Mouse (Mus musculus): ENCODE measurements around the gene Xpo4. TPM values are rescaled to one million over a fixed set of nuclear protein-coding genes. Genes with fewer than 3 reads are reported as not detected.
"Not testable (repeated sequence)": the region's sequence is repeated elsewhere in the genome, so short reads cannot be mapped to it uniquely, and the experiment has no call there.

Gene Xpo4
- total RNA-seq (2021) = 10 to 100 TPM in 1 of 2 experiments, 1 to 10 TPM in 1; 8.6 to 12.1 TPM
- long read RNA-seq, experiment 1, full-length matches to known transcripts = 1 of 1 reads
- long read RNA-seq, experiment 1, partial matches to known transcripts = 0 of 1 reads
- long read RNA-seq, experiment 1, other reads (novel, unspliced or antisense) = 0 of 1 reads
- long read RNA-seq, experiment 2, full-length matches to known transcripts = 2 of 4 reads
- long read RNA-seq, experiment 2, partial matches to known transcripts = 2 of 4 reads
- long read RNA-seq, experiment 2, other reads (novel, unspliced or antisense) = 0 of 4 reads

DNA sequence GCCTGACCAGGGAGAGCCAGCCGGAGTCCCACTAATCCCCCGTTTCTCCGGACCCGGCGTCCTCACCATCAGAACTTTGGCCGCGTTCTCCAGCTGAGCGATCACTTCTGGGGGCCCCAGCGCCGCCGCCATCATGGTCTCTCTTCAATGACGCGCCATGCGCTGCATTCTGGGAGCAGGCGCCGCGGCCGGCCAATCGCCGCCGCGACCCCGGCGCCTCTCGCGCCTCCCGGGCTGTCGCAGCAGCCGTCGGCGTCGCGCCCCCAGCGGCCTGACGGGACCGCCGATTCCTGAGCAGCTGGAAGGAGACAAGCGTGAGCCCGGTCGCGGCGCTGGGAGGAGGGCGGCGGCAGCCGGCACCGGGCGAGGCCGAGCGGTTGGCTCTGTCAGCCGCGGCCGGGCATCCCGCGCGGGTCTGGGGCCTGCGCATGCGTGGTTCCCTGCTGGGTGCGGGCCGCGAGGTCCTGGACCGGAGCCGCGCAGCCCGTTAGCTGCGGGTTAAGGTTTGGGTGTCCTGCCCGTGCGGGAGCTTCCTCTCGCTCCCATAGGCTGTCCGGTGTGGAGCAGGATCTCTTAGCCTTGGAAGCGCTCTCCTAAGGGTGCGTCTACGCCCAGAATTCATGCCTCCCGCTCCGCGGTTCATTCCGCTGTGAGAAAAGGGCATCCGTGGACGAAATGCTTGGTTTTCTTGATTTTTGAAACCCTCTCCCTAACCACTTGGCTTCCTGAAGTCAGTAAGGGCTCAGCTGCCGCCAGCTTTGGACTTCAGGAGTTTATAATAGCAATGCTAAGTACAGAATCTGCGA is at the start of gene Xpo4:
TSS of gene Xpo4 (minus strand) at position 609 of the 806 bp plus-strand sequence.
- intact Hi-C loops (cut with DNase I; ENCODE audit: low total_unique reads) = no loop called here

DNA sequence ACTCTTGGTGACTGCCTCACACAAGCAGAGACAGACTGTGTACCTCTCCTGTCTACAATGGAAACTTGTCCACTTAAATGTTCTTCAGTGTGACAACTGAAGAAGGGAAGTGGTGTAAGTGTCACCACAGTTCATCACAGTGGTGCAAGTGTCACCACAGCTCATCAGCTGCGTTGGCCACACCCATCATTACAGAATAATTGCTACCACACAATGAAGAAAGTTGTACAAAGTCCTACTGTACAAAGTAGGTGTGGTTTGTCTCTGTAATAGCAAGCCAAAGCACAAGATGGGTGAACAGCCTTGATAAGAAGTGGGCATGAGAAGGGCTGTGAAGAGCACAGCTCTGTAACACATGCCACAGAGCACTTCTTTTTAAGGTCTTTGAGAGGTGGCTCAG is 47.7 kb upstream of the Xpo4 start:
- intact Hi-C loops (cut with DNase I; ENCODE audit: low total_unique reads) = no loop called here
- DNase-seq = no peak

More for the DNA sequence above, at the start of gene Xpo4:
- DNase-seq = peak; percentile 82

DNA sequence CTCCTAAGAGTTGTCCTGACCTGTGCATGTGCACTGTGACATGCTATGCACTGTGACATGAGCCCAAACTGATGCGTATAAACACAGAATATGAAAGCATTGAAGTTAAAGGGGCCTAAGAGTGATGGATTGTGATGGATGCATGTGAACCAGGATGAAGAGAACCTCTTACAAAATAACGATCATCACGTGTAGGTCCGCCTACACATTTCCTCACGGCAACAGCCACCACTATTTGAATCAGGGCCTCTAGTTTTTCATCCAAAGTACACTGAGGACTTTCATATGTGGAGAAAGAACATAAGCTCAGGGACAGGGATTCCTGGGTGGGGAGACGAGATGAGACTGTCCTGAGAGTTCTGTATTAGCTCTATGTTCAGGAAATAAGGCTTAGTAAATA is 45.8 kb upstream of the Xpo4 start:
- intact Hi-C loops (cut with DNase I; ENCODE audit: low total_unique reads) = no loop called here

DNA sequence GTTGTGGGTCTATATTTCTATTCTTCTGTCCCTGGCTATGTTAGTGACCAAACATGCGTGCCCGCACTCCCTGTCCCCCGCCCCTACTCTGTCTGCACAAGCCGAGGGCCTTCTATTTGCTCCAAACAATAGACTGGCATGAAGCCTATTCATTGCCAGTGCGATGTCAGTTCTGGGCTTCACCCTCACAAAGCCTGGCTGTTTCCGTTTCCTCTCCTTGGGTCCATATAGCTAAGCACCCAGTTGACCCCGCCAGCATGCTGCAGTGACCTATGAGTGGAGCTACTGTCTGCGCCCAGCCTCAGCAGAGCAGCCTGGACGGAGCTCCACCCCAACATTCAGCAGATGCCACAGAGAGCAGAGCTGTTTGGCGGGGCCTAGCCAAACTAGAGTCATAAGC is 43.9 kb upstream of the Xpo4 start:
- no peak for DNase-seq
- intact Hi-C loops (cut with DNase I; ENCODE audit: low total_unique reads) = no loop called here

More for the DNA sequence above, 45.8 kb upstream of the Xpo4 start:
- no peak for DNase-seq

DNA sequence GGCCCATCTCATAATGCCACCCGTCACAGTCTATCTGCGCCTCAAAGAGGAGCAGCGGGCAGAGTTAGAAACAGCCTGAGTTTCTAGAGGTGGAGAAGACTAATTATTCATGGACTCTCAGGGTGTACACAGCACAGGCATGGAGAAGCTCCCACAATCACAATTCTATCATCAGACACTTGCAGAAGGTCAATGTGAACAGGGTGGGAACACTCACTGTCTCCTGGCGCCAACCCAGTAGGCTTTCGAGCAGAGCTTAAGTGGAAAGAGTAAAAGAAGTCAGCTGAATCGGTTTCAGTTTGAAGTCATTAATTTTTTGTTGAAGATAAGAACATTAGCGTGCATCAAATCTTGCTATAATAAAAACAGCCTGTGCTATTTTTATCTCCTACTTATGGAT is 43.4 kb upstream of the Xpo4 start:
- DNase-seq = peak; percentile 55
- intact Hi-C loops (cut with DNase I; ENCODE audit: low total_unique reads) = no loop called here

DNA sequence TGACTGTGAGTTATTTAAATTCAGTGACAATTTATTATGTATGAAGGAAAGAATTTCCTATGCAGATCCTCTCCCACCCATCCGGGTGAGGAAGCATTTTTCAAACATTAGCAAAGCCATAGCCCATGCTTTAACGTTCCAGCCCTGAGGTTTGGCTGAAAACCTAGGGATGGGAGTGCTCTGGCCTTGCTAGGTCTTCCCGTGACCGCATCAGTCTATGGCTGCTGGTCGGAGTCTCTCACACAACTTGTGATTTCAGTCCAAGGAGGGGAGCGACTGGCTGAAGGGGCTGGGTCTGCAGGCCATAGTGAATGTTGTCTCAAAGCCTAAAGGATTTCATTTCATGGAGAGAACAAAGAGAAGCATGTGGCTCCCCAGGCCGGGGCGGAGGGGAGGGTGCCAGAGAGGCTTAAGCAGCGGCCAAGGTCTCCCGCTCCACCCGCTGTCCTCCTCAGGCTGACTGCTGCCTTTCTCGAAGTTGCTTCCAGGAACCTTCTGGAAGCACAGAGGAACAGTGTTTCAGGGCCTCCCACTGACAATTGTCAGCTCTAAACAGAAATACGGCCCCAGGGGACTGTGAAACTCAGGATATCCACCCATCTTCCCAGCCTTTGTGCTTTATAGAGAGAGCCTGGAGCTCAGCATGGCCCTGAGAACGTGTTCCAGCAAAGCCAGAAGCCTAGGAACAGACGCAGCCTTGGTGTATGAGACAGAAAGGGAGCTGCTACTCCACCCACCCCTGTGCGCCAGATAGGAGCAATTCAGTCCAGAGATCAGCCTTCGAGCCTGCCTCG is 42.1 kb upstream of the Xpo4 start:
- intact Hi-C loops (cut with DNase I; ENCODE audit: low total_unique reads) = no loop called here
- DNase-seq = peak; percentile 71

DNA sequence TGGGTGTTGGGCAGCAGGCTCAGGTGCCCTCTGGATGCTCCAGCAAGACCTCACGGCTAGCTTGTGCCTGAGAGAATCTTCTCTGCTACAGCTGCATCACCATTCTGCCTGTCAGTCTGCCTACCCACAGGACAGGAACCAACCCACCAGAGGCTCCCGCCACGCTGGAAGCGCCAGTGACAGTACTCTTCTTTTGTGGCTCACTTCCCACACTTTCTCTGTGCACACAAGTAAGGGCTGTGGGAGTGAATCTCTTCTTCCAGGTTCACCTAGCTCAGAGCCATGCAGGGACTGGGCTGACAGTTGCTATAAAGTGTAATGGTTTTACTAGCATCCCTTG is 41.5 kb upstream of the Xpo4 start:
- no peak for DNase-seq
- intact Hi-C loops (cut with DNase I; ENCODE audit: low total_unique reads) = no loop called here

DNA sequence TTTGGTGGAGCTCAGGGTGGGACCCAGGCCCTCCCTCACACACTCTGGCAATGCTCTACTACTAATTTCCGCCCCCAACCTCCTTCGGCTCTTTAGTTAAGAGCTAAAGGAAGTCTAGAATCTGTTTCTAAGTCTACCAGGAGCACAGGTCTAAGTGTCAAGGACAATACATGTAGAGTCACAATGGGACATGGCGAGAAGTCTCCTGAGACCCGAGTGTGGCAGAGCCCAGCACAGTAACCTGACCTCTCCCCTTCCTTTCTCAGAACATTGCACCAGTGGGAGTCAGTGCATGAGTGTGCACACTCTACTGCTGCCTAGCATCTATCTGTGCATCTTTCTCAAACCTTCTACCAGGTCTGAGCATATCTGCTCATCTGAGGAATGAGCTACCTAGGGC is 40.5 kb upstream of the Xpo4 start:
- DNase-seq = no peak
- intact Hi-C loops (cut with DNase I; ENCODE audit: low total_unique reads) = no loop called here

DNA sequence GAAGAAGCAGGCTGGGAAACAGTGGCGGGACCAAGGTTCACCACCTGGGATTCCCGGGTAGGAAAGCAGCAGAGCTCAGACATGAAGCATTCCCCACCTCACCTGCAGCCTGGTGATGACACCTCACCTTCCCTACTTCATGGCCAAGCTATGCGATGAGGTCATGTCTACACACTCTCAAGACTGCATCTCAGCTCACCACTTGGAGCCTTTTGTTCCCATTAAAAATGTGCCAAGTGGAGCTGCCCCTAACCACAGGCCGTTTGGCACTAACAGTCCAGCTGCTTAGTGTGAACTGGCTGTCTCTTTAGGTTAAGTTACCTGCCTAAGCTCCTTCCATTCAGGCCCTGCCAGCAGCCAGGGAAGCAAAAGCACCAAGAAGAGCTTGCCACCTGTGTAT is 39.8 kb upstream of the Xpo4 start:
- DNase-seq = no peak
- intact Hi-C loops (cut with DNase I; ENCODE audit: low total_unique reads) = no loop called here

DNA sequence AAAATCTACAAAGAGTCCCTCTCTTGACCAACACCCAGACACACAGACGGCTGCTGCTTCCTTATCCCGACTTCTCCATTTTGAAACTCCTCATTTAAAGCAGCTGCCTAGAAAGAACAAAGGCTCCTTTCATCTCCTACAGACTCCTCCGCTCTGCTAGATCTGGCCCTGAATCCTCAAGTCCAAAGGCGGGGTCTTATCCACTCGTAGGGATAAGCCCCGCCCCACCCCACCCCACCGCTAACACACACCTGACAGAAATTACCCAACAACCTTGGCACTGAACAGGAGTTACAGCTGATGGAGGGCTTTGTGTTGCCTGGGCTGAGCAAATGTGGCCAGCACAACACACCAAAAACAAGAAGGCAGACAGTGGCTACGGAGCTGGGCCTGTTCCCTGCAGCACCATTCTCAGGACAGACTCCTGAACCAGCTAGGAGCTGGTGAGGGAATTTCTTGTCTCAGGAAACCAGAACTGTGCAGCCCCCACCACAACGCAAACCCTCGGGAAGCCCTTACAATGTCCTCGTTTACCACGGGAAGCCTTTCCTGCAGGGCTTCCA is 36.8 kb upstream of the Xpo4 start:
- DNase-seq = no peak
- intact Hi-C loops (cut with DNase I; ENCODE audit: low total_unique reads) = no loop called here

DNA sequence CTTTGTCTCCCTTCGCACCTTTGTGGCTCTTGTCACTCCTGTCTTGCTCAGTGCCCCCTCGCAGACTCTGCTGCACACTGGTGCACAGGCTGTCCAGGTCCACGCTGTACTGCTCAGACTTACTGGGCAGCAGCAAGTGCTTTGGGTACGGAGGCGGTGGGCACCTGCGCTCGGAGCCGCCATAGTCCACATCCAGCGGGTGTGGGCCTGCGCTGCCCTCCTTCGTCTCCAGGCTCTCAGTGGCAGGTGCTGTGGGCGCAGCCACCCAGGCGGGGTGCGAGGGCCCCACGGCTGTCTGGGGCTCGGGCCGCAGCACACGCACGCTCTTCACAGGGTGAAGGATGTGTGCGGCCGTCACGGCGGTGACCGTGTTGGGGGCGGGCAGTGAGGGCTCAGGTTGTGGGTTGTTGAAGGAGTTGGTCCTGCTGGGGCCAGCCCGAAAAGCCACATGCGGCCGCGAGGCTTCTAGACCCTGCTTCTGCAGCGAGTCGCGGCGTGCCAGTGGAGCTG is 34.3 kb upstream of the Xpo4 start:
- no peak for DNase-seq
- intact Hi-C loops (cut with DNase I; ENCODE audit: low total_unique reads) = loop anchor here (10.0 kb wide), 1 partner anchor 105 kb away; no protein-coding TSS in a partner anchor

DNA sequence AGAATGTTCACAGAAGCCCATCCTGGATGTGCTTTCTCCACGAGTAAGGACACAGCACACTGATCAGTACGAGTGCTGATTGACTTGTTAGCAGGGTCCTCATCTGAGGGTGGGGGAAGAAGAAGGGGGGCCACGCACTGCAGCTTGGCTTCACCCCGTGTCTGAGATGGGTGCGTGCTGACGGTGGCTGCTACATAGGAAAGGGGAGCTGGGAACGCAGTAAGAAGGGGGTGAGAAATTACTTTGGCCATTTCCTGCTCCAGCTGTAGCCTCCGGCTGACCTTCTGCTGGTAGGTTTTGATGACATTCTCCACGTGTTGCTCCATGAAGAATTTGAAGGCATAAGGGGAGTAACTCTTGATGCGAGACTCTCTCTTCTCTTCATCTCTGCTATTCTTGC is 33.8 kb upstream of the Xpo4 start:
- no peak for DNase-seq
- intact Hi-C loops (cut with DNase I; ENCODE audit: low total_unique reads) = loop anchor here (10.0 kb wide), 1 partner anchor 106 kb away; no protein-coding TSS in a partner anchor

DNA sequence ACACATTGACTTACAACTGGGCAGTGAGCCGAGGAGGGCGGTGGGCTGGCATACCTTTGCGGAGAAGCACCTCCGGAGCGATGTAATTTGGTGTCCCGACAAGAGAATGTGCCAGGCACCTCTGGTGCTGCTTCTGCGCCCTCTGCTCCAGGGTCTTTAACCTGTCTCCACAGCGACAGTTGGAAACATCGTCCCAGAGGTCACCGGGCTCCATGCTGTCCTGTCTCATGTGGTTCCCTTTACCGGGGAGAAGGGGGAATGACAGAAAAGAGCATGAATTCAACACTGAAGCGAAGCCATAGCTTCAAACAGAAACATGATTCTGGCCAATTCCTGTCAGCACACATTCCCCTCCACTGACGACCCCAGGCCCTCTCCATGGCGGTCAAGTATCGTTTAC is 30.8 kb upstream of the Xpo4 start:
- DNase-seq = no peak
- intact Hi-C loops (cut with DNase I; ENCODE audit: low total_unique reads) = loop anchor here (10.0 kb wide), 1 partner anchor 109 kb away; no protein-coding TSS in a partner anchor

DNA sequence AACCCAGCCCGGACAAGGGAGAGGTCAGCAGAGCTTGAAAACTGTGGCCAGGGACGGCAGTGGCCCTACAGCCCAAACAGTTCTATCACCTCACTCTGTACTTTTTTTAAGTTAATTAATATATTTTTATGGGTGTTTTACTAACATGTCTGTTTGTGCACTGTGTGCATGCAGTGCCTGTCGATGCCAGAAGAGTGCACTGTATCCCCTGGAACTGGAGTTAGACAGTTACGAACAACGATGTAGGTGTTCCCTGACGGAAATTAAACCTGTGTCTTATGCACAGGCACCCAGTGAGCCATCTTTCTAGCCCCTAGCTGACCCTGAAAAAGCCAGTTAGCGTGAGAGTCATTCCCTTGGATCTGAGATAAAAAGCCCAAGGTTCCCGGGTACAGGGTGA is 30.3 kb upstream of the Xpo4 start:
- intact Hi-C loops (cut with DNase I; ENCODE audit: low total_unique reads) = loop anchor here (10.0 kb wide), 1 partner anchor 109 kb away; no protein-coding TSS in a partner anchor

DNA sequence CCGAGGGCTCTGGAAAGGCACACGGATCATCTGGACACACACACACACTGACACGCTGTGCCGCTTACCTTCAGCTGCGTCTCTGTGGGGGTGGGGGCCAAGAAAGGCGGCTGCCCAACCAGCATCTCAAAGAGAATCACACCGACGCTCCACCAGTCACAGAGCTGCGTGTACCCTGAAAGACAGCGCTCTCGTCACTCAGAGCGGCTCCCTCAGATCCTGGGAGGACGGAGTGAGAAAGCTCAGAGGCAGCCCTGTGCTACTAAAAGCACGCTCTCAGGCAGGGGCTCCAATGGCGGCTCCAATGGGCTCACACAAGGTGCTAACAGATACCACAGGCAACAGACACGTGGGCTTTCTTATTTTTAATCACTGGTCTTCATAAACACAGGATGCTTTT is 29.0 kb upstream of the Xpo4 start:
- intact Hi-C loops (cut with DNase I; ENCODE audit: low total_unique reads) = loop anchor here (10.0 kb wide), 1 partner anchor 111 kb away; no protein-coding TSS in a partner anchor
- no peak for DNase-seq

More for the DNA sequence above, 30.3 kb upstream of the Xpo4 start:
- DNase-seq = no peak

DNA sequence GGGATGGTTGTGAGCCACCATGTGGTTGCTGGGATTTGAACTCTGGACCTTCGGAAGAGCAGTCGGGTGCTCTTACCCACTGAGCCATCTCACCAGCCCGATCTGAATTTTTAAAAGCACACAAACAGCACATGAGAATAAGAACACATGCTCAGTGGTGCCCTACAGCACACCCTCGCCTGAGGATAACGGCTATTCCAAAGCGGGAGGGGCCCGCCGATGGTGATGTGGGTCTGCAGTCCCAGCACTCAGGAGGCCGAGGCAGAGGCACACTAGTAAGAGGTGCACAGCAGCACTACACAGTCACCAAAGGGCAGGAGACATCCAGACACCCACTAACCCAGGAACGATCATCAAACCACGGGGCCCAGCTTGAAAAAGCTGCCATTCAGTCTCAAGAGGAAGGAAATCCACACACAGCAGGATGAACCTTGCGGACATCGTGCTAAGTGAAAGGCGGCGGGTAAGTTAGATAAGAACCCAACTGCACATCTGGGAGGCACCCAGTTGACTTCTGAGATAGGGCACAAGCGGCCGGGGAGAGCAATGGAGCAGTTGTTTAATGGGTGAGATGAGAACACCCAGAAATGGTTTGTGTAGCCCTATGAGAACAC is 27.4 kb upstream of the Xpo4 start:
- DNase-seq = no peak
- intact Hi-C loops (cut with DNase I; ENCODE audit: low total_unique reads) = loop anchor here (10.0 kb wide), 1 partner anchor 112 kb away; no protein-coding TSS in a partner anchor

DNA sequence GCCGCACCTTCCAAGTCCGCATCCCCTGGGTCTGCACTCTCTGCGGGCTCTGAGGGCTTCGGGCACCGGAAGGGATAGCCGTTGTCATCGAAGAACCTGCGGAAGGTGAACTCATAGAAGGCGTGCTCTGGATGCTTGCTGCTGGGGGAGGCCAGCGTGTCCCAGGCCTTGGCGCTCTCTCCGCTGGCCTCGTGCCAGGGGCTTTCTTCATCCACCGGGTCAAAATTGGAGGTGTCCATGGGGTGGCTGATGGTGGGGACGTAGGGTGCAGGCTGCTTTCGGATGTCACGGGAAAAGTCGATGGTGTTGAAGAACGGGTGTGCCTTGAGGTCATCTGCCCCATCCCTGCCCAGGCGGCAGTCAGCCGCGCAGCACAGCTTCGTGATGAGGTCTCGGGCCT is 26.1 kb upstream of the Xpo4 start:
- intact Hi-C loops (cut with DNase I; ENCODE audit: low total_unique reads) = loop anchor here (10.0 kb wide), 1 partner anchor 113 kb away; no protein-coding TSS in a partner anchor
- no peak for DNase-seq

DNA sequence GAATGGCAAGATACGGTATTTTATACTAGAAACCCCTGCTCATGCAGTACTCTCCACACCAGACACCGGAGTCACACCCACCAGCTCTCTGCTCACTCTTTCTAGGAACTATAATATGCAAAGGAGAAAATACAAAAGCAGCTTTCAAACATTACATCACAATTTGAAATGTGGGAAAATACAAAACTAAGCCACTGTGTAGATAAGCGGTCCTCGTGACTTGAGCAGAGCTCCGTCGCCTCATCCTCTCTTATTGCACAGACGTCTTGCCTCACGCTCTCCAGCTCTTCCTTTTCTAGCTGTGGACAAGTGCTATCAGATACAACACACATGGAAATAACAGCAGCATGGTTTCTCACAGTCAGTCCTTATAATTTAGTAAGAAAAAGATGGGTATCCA is 25.5 kb upstream of the Xpo4 start:
- intact Hi-C loops (cut with DNase I; ENCODE audit: low total_unique reads) = loop anchor here (10.0 kb wide), 1 partner anchor 114 kb away; no protein-coding TSS in a partner anchor
- no peak for DNase-seq

DNA sequence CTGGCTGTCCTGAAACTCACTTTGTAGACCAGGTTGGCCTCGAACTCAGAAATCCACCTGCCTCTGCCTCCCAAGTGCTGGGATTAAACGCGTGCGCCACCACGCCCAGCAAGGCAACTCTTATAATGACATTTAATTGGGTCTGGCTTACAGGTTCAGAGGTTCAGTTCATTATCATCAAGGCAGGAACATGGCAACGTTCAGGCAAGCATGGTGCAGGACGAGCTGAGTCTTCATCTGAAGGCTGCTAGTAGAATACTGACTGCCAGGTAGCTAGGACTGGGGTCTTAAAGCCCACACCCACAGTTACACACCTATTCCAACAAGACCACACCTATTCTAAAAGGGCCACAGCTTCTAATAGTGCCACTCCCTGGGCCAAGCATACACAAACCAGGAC is 22.8 kb upstream of the Xpo4 start:
- DNase-seq; intact Hi-C loops (cut with DNase I; ENCODE audit: low total_unique reads): not testable (repeated sequence)
